17 mouse cellular contexts compared by ENCODE assay signal in the genomic region with DNA sequence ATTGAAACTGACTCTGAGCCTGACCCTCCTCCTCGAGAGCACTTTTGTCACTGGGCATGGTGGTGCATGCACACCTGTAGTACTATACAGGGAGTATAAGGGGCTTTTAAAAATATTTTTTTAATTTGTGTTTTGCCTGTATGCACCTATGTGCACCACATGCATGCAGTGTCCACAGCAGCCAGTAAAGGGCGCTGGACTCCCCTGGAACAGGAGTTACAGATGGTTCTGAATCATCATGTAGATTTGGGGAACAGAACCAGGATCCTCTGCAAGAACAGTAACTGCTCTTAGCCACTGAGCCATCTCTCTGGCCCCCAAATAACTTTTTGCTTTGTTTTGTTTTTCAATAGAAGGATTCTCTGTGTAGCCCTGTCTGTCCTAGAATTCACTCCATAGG. TPM values are rescaled to one million over a fixed set of nuclear protein-coding genes. Genes with fewer than 3 reads are reported as not detected.
DNase-seq lines count a peak whose midpoint lies in the region; ATAC-seq and TF ChIP-seq lines count a peak whose summit lies in the region.
"Had no signal": no experiment of that assay in that cellular context is flagged by ENCODE, and none has a peak within 500 bp of the region (broad histone marks: within the 10 kb centered on the region; RNA-seq: fewer than 3 reads in every experiment).

No protein-coding gene starts in this region.

- ATAC-seq in kidney, postnatal 0 days (replicated peaks; ENCODE audit: low FRiP score, low read depth), result no peak
- no peak for ATAC-seq in kidney, embryonic 15.5 days (replicated peaks; ENCODE audit: low FRiP score)
- ATAC-seq in lung, postnatal 0 days, result no peak
- no peak for ATAC-seq in forebrain, embryonic 14.5 days

- no peaks in the 10 kb centered on the region for H3K27me3 ChIP-seq in kidney, postnatal 0 days (ENCODE audit: insufficient read depth, low read length)
- peaks cover 3% of the 10 kb centered on the region; the same call in 1 of the 2 replicates for H3K27me3 ChIP-seq in kidney, embryonic 15.5 days
- no peaks in the 10 kb centered on the region; the same call in 1 of the 2 replicates for H3K27me3 ChIP-seq in lung, postnatal 0 days (replicated peaks; ENCODE audit: insufficient read depth, low read length)
- H3K27me3 ChIP-seq in ES-Bruce4 (ENCODE audit: control insufficient read depth, insufficient read depth, low read length, poor library complexity, severe bottlenecking), result no peaks in the 10 kb centered on the region
- no peaks in the 10 kb centered on the region for H3K27me3 ChIP-seq in splenic B cell, adult 2 months (ENCODE audit: control insufficient read depth, insufficient read depth, low read length, poor library complexity, severe bottlenecking)
- peaks cover 15% of the 10 kb centered on the region; the same call in 1 of the 2 replicates for H3K27me3 ChIP-seq in forebrain, embryonic 14.5 days (replicated peaks; ENCODE audit: control insufficient read depth, insufficient read depth, low read length)

- H3K36me3 ChIP-seq in kidney, postnatal 0 days (ENCODE audit: insufficient read depth, low read length), result no peaks in the 10 kb centered on the region
- H3K36me3 ChIP-seq in kidney, embryonic 15.5 days, result peaks cover 9% of the 10 kb centered on the region
- H3K36me3 ChIP-seq in lung, postnatal 0 days (ENCODE audit: insufficient read depth, low read length), result no peaks in the 10 kb centered on the region
- peaks cover 7% of the 10 kb centered on the region for H3K36me3 ChIP-seq in ES-Bruce4 (ENCODE audit: control insufficient read depth, insufficient read depth, low read length, poor library complexity, severe bottlenecking)
- H3K36me3 ChIP-seq in splenic B cell, adult 2 months (ENCODE audit: control insufficient read depth, insufficient read depth, low read length, poor library complexity, severe bottlenecking), result no peaks in the 10 kb centered on the region; the same call in 1 of the 2 replicates
- no peaks in the 10 kb centered on the region for H3K36me3 ChIP-seq in forebrain, embryonic 14.5 days (ENCODE audit: control insufficient read depth, insufficient read depth, low read length)

- no peak overlapping the region for H3K4me2 ChIP-seq in kidney, postnatal 0 days (ENCODE audit: low read length)
- no peak overlapping the region for H3K4me2 ChIP-seq in kidney, embryonic 15.5 days
- no peak overlapping the region for H3K4me2 ChIP-seq in lung, postnatal 0 days (replicated peaks; ENCODE audit: low read depth, low read length)
- H3K4me2 ChIP-seq in forebrain, embryonic 14.5 days (ENCODE audit: low read length), result no peak overlapping the region
- H3K4me2 ChIP-seq: forebrain, embryonic 12.5 days; heart, embryonic 15.5 days; hindbrain, embryonic 14.5 days; liver, embryonic 13.5 days had no signal

- peaks cover 7% of the 10 kb centered on the region for H3K4me1 ChIP-seq in kidney, postnatal 0 days (replicated peaks; ENCODE audit: insufficient read depth, low read length)
- H3K4me1 ChIP-seq in kidney, embryonic 15.5 days, result peaks cover 33% of the 10 kb centered on the region
- H3K4me1 ChIP-seq in lung, postnatal 0 days (ENCODE audit: insufficient read depth, low read depth, low read length), result peaks cover 10% of the 10 kb centered on the region
- no peaks in the 10 kb centered on the region for H3K4me1 ChIP-seq in ES-Bruce4 (ENCODE audit: control insufficient read depth, insufficient read depth, low read length)
- peaks cover 7% of the 10 kb centered on the region; the same call in 1 of the 2 replicates for H3K4me1 ChIP-seq in forebrain, embryonic 14.5 days (ENCODE audit: control insufficient read depth, insufficient read depth, low read length)

- no peak overlapping the region for H3K4me3 ChIP-seq in kidney, postnatal 0 days (replicated peaks; ENCODE audit: low read depth, low read length)
- H3K4me3 ChIP-seq in kidney, embryonic 15.5 days (replicated peaks), result no peak overlapping the region
- no peak overlapping the region for H3K4me3 ChIP-seq in lung, postnatal 0 days (ENCODE audit: low read depth, low read length)
- H3K4me3 ChIP-seq in ES-Bruce4 (ENCODE audit: low read depth, low read length), result no peak overlapping the region
- no peak overlapping the region for H3K4me3 ChIP-seq in forebrain, embryonic 14.5 days (ENCODE audit: low read depth, low read length)
- H3K4me3 ChIP-seq: forebrain, embryonic 12.5 days; heart, embryonic 15.5 days; liver, embryonic 13.5 days had no signal

- 57% methylated on average over 2 of the region's 2 CpGs for WGBS in kidney, postnatal 0 days
- WGBS in kidney, embryonic 15.5 days, result 59% methylated on average over 2 of the region's 2 CpGs
- WGBS in lung, postnatal 0 days, result 58% methylated on average over 2 of the region's 2 CpGs
- 58% methylated on average over 2 of the region's 2 CpGs for WGBS in forebrain, embryonic 14.5 days

- no peaks in the 10 kb centered on the region for H3K9me3 ChIP-seq in kidney, postnatal 0 days (replicated peaks; ENCODE audit: low read length)
- no peaks in the 10 kb centered on the region for H3K9me3 ChIP-seq in kidney, embryonic 15.5 days (replicated peaks)
- H3K9me3 ChIP-seq in lung, postnatal 0 days (ENCODE audit: low read length), result no peaks in the 10 kb centered on the region
- H3K9me3 ChIP-seq in ES-Bruce4 (replicated peaks; ENCODE audit: control insufficient read depth, insufficient read depth, low read length, poor library complexity, severe bottlenecking), result no peaks in the 10 kb centered on the region
- no peaks in the 10 kb centered on the region for H3K9me3 ChIP-seq in forebrain, embryonic 14.5 days (replicated peaks; ENCODE audit: control insufficient read depth, low read length)
- H3K9me3 ChIP-seq: forebrain, embryonic 12.5 days; heart, embryonic 15.5 days; liver, embryonic 13.5 days had no signal

- TF ChIP-seq POLR2A in ES-Bruce4 (IDR thresholded peaks at IDR 0.05; ENCODE audit: insufficient read depth, low read length), result no peak

- TF ChIP-seq CTCF in kidney, postnatal 0 days (IDR thresholded peaks at IDR 0.05; ENCODE audit: low read depth), result peak; percentile 47
- peak; percentile 52 for TF ChIP-seq CTCF in lung, postnatal 0 days (IDR thresholded peaks at IDR 0.05)
- peak; percentile 50 for TF ChIP-seq CTCF in ES-Bruce4 (IDR thresholded peaks at IDR 0.05; ENCODE audit: low read depth, low read length)

- no peak overlapping the region for H3K9ac ChIP-seq in kidney, postnatal 0 days (ENCODE audit: low read depth, low read length)
- H3K9ac ChIP-seq in kidney, embryonic 15.5 days, result no peak overlapping the region
- no peak overlapping the region for H3K9ac ChIP-seq in lung, postnatal 0 days (replicated peaks; ENCODE audit: low read depth)
- no peak overlapping the region for H3K9ac ChIP-seq in ES-Bruce4 (ENCODE audit: low read depth, poor library complexity, severe bottlenecking)
- H3K9ac ChIP-seq in forebrain, embryonic 14.5 days (ENCODE audit: low read length), result no peak overlapping the region
- H3K9ac ChIP-seq: forebrain, embryonic 12.5 days; heart, embryonic 15.5 days; hindbrain, embryonic 14.5 days; liver, embryonic 13.5 days had no signal

- H3K27ac ChIP-seq in kidney, postnatal 0 days, result no peak overlapping the region
- H3K27ac ChIP-seq in kidney, embryonic 15.5 days, result no peak overlapping the region
- H3K27ac ChIP-seq in lung, postnatal 0 days (ENCODE audit: low read length), result no peak overlapping the region
- H3K27ac ChIP-seq in ES-Bruce4 (ENCODE audit: insufficient read depth, low read length), result no peak overlapping the region
- H3K27ac ChIP-seq in forebrain, embryonic 14.5 days (ENCODE audit: low read depth, low read length), result no peak overlapping the region
- H3K27ac ChIP-seq: forebrain, embryonic 12.5 days; heart, embryonic 15.5 days; hindbrain, embryonic 14.5 days; liver, embryonic 13.5 days had no signal

- TF ChIP-seq EP300 in lung, postnatal 0 days (IDR thresholded peaks at IDR 0.05), result no peak
- no peak for TF ChIP-seq EP300 in ES-Bruce4 (IDR thresholded peaks at IDR 0.05; ENCODE audit: insufficient read depth, low read depth, low read length)

- no peak for DNase-seq in kidney, postnatal 0 days (ENCODE audit: low spot score)
- no peak for DNase-seq in lung, postnatal 0 days (ENCODE audit: low spot score)
- DNase-seq in lung, postnatal 4 days, result no peak
- peak; percentile 22 for DNase-seq in splenic B cell, adult 2 months (ENCODE audit: low read depth, low spot score)
- no peak for DNase-seq in forebrain, embryonic 14.5 days (ENCODE audit: low spot score)
- DNase-seq: adrenal gland, postnatal 10 days; cerebellum, adult 9-10 months; embryo, embryonic 11 days; heart, adult 11 months; kidney, adult 9 months; liver, embryonic 13.5 days had no signal

RNA-seq across cellular contexts. Expression of a gene that starts 1.6 kb away (rescaled TPM):
- polyA plus RNA-seq in kidney, postnatal 0 days (2015; fragmentation: Nextera tagmentation; extraction: Ambion mirVana), result 37.1 and 42.2 TPM in 2 replicates
- polyA plus RNA-seq in kidney, embryonic 15.5 days (2015; fragmentation: Nextera tagmentation; extraction: Ambion mirVana), result 83.2 and 83.7 TPM in 2 replicates
- 16.2 and 17.0 TPM in 2 replicates for polyA plus RNA-seq in lung, postnatal 0 days (2015; fragmentation: Nextera tagmentation; extraction: Ambion mirVana)
- polyA plus RNA-seq in ES-Bruce4 (2011; ENCODE audit: insufficient read depth, insufficient read length, low read depth, missing spikeins), result 196 and 252 TPM in 2 replicates
- 43.2 and 48.2 TPM in 2 replicates for polyA plus RNA-seq in forebrain, embryonic 14.5 days (2014; fragmentation: Nextera tagmentation; extraction: Ambion mirVana)

RNA-seq across cellular contexts. Expression of a gene that starts 14.8 kb away (rescaled TPM):
- 0.61 and 1.1 TPM in 2 replicates for polyA plus RNA-seq in kidney, postnatal 0 days (2015; fragmentation: Nextera tagmentation; extraction: Ambion mirVana)
- polyA plus RNA-seq in kidney, embryonic 15.5 days (2015; fragmentation: Nextera tagmentation; extraction: Ambion mirVana), result 1.3 and 5.9 TPM in 2 replicates
- not detected in 2 replicates for polyA plus RNA-seq in lung, postnatal 0 days (2015; fragmentation: Nextera tagmentation; extraction: Ambion mirVana)
- polyA plus RNA-seq in ES-Bruce4 (2011; ENCODE audit: insufficient read depth, insufficient read length, low read depth, missing spikeins), result not detected in 2 replicates
- polyA plus RNA-seq in forebrain, embryonic 14.5 days (2014; fragmentation: Nextera tagmentation; extraction: Ambion mirVana), result 0.33 and 0.39 TPM in 2 replicates
- polyA plus RNA-seq: G1E had no signal

RNA-seq across cellular contexts. Expression of a gene that starts 20.7 kb away (rescaled TPM):
- polyA plus RNA-seq in kidney, postnatal 0 days (2015; fragmentation: Nextera tagmentation; extraction: Ambion mirVana), result 84.9 and 86.9 TPM in 2 replicates
- 106 and 122 TPM in 2 replicates for polyA plus RNA-seq in kidney, embryonic 15.5 days (2015; fragmentation: Nextera tagmentation; extraction: Ambion mirVana)
- 46.1 and 48.3 TPM in 2 replicates for polyA plus RNA-seq in lung, postnatal 0 days (2015; fragmentation: Nextera tagmentation; extraction: Ambion mirVana)
- polyA plus RNA-seq in ES-Bruce4 (2011; ENCODE audit: insufficient read depth, insufficient read length, low read depth, missing spikeins), result 38.6 and 48.8 TPM in 2 replicates
- polyA plus RNA-seq in forebrain, embryonic 14.5 days (2014; fragmentation: Nextera tagmentation; extraction: Ambion mirVana), result 90.9 and 108 TPM in 2 replicates

RNA-seq across cellular contexts. Expression of a gene that starts 26.3 kb away (rescaled TPM):
- polyA plus RNA-seq in kidney, postnatal 0 days (2015; fragmentation: Nextera tagmentation; extraction: Ambion mirVana), result 511 and 565 TPM in 2 replicates
- polyA plus RNA-seq in kidney, embryonic 15.5 days (2015; fragmentation: Nextera tagmentation; extraction: Ambion mirVana), result 382 and 393 TPM in 2 replicates
- 457 and 467 TPM in 2 replicates for polyA plus RNA-seq in lung, postnatal 0 days (2015; fragmentation: Nextera tagmentation; extraction: Ambion mirVana)
- polyA plus RNA-seq in ES-Bruce4 (2011; ENCODE audit: insufficient read depth, insufficient read length, low read depth, missing spikeins), result 233 and 309 TPM in 2 replicates
- polyA plus RNA-seq in forebrain, embryonic 14.5 days (2014; fragmentation: Nextera tagmentation; extraction: Ambion mirVana), result 509 and 642 TPM in 2 replicates

RNA-seq across cellular contexts. Expression of a gene that starts 53.8 kb away (rescaled TPM):
- 8.8 TPM in 2 replicates for polyA plus RNA-seq in kidney, postnatal 0 days (2015; fragmentation: Nextera tagmentation; extraction: Ambion mirVana)
- 10.8 and 11.1 TPM in 2 replicates for polyA plus RNA-seq in kidney, embryonic 15.5 days (2015; fragmentation: Nextera tagmentation; extraction: Ambion mirVana)
- 7.3 and 8.6 TPM in 2 replicates for polyA plus RNA-seq in lung, postnatal 0 days (2015; fragmentation: Nextera tagmentation; extraction: Ambion mirVana)
- 103 and 106 TPM in 2 replicates for polyA plus RNA-seq in ES-Bruce4 (2011; ENCODE audit: insufficient read depth, insufficient read length, low read depth, missing spikeins)
- 6.6 and 7.0 TPM in 2 replicates for polyA plus RNA-seq in forebrain, embryonic 14.5 days (2014; fragmentation: Nextera tagmentation; extraction: Ambion mirVana)
